Mouse (Mus musculus): ENCODE data around the gene Rab8a.
"Not testable (repeated sequence)": the region's sequence is repeated elsewhere in the genome, so short reads cannot be mapped to it uniquely, and the experiment has no call there.

Rab8a gene

DNA sequence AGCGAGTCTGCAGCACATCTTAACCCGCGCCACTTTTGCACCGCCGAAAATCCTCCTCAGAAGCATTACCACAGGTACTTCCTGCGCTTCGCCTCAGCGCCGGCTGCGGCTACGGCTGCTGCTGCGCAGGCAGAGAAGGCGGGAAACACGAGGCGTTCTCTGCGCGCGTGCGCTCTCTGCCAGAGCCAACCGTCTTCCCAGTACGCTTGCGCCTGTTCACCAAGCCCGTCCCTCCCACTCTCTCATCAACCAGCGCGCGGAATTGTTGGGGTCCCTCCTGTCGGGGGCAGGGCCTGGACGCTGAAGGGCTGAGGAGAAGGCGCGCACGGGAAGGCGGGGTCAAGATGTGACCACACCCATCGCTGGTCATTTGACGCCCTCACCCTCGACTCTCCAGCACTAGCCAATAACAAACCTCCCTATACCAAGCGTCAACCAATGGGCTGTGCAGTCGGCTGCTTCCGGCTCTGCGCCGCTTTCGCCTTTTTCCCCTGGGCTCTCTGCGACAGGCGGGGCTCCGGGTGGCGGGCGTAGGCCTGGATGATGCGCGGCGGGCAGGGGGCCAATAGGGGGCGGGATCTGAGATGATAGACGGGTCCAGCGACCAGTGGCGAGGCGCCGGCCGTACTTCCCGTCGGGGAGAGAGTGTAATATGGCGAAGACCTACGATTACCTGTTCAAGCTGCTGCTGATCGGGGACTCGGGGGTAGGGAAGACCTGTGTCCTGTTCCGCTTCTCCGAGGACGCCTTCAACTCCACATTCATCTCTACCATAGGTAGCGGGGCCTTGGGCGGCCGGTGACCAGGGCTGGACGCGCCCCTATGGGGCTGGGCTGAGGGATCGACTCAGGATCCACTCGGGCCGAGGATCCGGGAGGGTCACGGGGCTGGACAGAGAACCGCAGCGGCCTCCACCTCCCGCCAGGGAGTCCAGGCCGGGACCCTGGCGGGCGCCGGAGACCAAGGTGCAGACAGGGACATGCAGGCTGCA is at the start of gene Rab8a:
TSS of gene Rab8a (plus strand) at position 494 of the 991 bp plus-strand sequence.
- DNase-seq = peak; percentile 100

DNA sequence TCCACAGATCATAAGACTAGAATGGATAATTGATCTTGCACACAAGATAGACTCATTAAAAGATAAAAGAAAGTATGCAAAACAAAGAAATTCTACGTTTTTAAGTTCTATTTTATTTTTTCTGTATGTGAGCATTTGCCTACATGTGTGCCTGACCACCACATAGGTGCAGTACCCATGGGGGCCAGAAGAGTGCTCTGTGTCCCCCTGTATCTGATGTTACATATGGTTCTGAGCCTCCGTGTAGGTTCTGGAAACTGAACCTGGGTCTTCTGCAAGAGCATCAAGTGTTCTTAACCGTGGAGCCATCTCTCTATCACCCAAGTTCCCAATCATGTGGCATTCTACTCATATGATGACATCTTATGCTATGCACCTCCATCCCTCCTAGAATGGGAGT is 48.5 kb upstream of the Rab8a start:
- no peak for DNase-seq

DNA sequence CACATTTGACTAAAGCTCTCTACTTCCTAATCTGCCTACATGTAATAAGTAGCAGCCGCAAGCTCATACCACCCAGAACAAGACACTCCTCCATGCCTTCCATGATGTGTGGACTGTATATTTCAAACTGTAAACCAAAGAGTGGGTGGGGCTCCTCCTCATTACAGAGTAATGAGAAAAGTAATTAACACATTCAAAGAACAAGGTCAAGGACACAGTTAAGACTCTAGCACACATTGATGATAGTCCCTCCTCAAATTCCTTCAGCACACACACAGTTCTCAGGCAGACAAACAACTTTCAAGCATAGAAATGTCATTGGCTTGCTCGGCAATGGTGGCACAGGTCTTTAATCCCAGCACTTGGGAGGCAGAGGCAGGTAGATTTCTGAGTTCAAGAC is 45.8 kb upstream of the Rab8a start:
- DNase-seq = no peak

DNA sequence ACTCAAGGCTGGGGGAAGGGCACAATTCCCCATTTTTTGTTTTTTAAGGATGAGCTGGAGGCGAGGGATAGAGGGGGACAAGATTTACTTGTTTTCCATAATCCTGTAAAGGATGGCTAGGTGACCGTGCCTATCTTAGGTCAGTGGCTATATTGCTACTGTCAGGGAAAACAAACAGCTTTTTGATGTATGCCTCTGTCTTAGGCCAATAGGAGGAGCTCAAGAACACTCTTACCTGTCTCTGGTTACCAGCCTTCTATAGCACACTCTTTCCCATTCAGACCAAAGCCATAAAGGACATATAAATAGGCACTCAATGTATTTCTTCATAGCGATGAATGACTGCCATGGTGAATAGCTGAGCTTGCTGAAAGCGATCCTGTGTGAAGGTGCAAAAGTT is 42.4 kb upstream of the Rab8a start:
- DNase-seq = no peak

DNA sequence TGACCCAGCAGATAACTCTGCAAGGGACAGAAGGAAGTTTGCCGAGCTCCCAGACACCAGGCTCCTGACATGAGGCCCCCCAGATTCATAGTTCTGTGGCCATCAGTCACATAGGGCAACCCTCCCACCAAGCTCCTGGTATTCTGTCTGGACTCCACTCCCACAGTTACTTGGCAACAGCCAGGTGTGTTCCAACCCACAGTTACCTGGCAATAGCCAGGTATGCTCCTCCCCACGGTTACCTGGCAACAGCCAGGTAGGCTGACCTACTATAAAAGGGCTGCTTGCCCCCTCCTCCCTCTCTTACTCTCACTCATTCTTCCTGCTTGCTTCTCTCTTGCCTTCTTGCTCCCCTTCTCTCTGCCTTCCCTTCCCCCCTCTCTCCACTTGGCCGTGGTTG is 39.5 kb upstream of the Rab8a start:
- not testable (repeated sequence) for DNase-seq

DNA sequence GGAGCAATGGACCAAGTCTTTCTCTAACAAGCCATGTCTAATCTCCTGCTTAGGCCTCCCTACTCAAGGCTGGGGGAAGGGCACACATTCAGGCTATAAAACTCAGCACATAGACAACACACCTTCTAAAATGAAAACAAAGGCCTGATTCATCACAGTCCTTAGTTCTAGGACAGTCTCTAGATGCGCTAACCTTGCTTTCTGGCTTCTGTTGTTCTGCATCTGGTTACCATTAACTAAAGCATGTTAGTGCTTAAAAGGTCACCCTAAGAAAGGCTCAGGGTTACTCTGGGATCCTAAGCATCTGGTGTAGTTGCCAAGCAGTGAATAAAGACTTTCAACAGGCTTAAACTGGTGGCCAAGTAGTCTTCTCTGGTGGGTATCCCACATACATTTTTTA is 39.0 kb upstream of the Rab8a start:
- no peak for DNase-seq

DNA sequence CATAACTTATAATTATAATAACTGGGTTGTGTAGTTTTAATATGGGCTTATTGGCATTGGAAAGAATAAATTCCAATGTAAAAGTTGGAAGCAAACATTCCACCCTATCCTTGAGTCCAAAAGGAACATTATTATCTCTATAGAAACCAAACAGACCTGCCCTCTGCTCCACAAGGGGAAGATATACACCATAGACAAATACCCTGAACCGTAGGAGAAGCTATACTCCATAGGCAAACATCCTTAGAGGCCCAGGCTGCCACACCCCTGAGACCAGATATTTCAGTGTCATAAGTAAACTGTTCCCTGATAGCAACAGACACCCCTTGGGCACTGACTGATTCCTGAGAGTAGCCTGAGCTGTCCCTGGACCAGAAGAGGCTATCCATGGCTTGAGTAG is 33.2 kb upstream of the Rab8a start:
- DNase-seq = no peak

DNA sequence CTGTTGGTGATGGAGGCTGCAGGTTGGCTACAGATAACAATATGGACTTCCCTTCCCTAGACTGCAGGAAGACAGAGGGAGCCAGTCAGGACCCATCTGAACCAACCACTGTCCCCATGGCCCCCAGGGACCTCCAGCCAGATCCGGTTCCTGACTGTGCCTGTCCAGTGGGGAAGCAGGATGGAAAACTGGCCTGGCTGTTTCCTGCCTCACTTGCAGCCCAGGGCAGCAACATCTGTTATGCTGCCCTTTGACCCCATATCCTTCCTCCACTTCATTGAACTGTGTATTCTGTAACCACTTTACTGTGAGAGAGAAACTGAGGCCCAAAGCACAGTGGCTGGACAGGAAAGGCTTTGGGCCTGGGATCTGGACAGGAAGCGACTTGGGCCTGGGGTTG is 29.7 kb upstream of the Rab8a start:
- peak; percentile 28 for DNase-seq

DNA sequence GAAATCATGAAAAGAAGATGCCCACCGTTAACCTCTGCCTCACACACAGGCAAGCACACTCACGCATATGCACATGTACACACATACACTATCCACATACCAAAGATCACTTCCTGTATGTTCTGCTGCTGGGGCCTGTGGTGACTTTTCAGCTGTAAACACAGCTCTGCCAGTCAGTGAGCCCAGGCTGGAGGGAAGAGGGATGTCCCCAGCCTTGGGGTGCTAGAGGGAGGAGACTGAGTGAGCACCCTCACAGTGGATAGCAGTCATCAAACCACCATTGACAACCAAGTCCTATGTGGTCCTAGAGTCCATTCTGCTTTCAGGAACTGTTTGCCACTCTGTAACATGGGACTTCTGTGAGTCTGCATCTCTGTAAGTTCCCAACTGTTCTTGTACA is 29.1 kb upstream of the Rab8a start:
- DNase-seq = no peak

DNA sequence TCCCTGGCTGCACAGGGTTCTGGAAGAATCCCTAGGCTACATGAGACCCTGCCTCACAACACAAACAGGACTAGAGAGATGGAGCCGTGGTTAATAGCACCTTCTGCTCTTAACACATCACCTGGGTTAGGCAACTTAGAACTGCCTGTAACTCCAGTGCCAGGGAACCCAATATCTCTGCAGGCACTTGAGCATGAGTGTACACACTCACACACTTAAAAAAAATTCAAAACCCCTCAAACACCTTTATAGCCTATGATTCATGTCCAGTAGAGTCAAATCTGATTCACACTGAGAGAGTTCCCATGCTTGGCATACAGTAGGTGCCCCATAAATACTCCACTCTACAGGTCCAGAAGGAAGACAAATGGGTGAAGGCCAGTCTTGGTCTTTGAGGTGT is 28.6 kb upstream of the Rab8a start:
- DNase-seq = no peak

DNA sequence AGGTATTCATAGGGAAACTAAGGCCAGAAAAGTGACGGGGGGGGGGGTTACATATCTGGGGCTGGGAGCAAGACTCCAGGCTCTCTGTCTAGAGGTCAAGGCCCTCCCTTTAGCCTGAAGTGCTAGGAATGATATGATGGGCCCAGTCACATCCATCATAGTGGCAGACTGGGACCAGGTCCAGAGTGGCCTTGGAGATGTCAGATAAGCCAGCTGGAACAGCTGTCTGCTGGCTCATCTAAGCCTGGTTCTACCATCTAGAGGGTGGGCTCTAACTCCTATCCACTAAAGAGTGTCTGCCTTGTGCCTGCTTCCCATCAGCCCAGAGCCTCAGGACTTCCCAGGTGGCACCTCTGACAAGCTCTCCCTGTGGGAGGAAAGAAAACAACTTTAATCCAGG is 28.1 kb upstream of the Rab8a start:
- peak; percentile 22 for DNase-seq

DNA sequence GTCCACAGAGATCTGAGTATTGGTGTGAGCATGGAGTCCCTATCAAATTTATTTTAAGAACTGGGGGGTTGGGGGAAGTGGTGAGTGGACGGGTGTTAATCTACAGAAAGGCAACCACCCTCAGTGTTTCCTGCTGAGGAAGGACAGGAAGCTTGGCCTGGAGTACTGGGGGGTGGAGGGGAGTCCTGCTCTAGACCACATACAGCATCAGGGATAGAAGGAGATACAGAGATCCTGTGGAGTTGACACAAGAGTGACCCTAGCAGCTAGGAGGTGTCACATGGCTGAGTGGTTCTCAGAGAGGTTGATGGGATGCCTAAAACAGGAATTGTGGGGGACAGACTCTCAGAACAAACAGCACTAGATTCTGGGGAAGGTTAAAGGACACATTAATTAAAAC is 27.5 kb upstream of the Rab8a start:
- DNase-seq = no peak

DNA sequence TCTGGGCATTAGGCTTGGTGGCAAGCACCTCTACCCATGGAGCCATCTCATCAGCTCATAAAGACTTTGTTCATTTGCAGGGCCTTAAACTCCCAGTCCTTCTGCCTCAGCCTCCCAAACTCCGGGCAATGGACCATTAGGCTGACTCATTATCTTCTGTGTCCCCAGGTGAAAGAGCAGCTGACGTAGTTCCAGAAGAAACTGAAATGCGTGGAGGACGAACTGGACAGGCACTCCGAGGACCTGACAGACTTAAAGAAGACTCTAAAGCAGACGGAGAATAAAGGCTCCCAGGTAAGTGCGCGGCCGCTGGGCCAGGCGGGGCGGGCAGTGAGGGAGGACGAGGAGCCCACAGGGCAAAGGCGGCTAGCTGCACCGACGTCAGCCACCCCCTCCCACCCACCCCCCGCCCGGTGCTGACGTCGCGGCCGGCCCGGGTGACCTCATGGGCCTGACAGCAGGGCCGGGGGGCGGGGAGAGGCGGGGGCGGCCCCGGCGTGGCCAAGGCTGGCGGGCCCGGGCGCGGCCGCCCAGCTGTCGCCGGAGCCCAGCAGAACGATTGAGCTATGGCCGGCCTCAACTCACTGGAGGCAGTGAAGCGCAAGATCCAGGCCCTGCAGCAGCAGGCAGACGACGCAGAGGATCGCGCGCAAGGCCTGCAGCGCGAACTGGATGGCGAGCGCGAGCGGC is 26.1 kb upstream of the Rab8a start, which contains the start of gene Tpm4:
TSS of gene Tpm4 (plus strand) at position 220 of the 690 bp plus-strand sequence.
- peak; percentile 80 for DNase-seq

DNA sequence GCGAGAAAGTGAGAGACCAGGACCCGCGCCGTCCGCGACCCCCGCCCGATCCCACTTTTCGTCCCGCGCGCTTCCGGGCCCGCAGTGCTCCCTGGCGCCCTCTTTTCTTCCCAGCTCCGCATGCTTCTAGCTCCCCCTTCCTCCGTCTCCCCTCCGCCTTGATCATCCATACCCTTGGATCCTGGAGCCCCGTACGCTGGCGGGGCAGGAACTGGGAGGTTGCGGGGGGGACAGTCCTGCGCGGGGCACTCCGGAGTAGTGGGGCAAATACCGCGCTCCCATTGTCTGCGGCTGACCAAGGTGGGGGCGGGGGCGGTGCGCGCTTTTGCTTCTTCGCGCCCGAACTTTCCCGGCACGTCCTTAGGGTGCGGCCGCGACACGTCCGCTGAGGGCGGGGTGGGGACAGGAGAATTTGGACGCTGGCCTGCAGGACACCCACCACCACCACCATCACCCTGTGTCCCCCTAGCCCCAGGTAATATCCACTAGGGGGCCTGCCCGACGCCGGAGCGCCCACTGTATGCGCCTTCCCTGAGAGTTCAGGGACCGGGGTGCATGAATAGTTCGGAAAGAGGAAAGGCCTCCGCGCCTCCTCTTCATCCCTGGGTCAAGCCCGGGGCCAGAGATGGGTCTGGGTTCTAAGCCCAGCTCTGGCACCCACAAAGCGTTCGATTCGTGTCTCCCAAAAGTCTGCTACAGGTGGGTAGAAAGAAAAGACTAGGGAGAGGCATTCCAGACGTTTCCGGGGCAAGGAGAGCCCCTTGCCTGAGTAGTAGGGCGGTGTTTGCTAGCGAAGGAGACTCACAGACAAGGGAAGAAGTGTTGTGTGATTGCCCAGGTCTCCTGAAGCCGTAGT is 25.3 kb upstream of the Rab8a start:
- peak; percentile 58 for DNase-seq

DNA sequence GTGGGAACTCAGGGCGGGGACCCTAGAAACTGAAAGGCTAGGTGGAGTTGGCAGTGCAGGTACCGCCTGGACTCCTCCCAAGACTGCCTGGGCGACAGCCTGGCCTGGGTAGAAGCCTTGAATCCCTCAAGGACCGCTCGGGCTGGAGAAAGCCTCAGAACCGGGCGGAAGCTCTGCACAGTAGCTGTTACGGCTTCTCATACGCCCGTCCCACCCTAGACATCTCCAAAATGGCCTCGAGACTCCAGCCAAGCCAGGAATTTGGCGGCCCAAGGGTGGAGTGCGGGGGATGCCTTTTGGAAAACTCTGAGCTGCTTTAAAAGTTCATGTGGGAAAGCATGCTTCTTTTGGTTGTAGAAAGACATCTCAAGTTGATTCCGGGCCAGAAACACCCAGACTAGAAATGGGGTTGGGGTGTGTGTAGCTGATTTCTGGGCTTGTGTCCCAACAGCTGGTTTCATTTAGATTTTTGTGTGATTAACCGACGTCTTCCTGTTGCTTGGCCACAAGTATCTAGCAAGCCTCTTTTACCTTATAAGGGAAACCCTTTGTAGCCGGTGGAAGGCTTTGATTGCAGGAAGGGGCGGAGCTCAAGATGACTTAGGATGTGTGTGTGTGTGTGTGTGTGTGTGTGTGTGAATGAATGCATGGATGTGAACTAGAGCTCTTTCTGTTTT is 24.6 kb upstream of the Rab8a start:
- peak; percentile 62 for DNase-seq

DNA sequence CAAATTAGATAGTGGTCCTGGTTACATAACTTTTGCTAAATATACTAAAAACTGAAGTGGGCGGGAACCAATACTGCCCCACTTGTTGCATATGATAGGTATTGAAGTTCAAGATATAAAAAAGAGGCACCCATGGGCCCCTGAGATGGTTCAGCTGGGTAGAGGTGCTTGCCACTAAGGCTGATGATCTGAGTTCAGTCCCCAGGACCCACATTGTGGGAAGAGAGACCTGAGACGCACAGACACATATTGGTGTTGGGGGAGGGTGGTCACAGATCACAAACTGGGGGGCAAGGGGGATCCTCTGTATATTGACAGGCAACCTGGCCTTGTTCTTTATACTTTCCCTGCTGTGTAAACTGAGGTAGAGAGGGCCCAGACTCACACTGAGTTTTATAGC is 23.6 kb upstream of the Rab8a start:
- no peak for DNase-seq

DNA sequence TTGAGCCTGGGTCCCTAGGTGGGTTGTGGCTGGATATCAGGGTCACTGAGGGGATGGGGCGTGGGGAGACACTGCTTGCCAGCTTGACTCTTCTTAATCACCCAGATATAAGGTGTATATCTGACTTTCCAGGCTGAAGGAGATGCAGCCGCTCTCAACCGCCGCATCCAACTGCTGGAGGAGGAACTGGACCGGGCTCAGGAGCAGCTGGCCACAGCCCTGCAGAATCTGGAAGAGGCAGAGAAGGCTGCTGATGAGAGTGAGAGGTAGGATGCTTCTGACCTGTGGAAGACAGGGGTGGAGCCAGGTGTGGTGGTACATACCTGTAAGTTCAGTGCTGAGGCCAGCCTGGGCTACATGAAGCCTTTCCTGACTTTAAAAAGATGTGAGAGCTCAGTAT is 22.5 kb upstream of the Rab8a start:
- DNase-seq = no peak

DNA sequence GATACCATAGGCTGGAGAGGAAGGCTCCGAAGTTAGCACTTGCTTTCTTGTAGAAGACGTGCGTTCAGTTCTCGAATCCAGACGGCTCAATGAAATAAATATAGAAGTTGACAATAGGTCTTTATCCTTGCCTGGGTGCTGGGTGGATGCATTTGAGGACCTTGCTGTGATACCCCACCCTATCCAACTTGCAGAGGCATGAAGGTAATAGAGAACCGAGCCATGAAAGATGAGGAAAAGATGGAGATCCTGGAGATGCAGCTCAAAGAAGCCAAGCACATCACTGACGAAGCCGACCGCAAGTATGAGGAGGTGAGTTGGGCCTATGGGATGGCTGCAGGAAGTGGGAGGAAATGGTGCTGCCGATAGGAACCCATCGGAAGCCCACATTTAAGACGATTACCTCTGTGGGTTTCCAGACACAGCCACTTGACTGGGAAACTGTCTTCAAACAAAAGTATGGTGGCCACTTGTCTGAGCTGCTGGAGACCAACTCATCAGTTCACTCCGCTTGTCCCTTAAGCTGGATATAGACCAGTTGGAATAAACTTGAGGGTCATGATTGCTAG is 17.7 kb upstream of the Rab8a start:
- no peak for DNase-seq

DNA sequence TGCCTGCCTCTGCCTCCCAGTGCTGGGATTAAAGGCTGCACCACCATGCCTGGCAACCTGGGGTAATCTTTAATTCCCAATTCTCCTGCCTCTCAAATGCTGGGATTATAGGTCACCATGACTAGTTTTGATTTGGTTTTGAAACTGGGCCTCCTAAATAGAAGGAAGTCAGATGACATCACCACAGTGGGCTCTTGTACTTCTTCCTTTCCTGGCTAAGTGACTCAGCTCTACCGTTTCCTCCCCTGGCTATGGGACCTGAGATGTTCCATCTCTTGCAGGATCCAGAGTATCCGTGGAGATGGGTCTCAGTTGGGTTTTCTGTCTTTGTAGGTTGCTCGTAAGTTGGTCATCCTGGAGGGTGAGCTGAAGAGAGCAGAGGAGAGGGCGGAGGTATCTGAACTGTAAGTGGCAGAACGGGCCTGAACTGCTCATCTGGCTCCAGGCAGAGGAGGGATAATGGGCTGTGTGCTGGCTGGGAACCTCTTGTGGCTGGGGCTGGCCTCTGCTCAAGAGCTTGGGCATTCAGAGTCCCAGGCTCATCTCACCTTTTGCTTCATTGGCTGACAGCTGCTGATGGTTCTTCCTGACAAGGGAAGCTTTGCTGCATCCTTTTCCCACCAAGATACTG is 16.5 kb upstream of the Rab8a start:
- no peak for DNase-seq

DNA sequence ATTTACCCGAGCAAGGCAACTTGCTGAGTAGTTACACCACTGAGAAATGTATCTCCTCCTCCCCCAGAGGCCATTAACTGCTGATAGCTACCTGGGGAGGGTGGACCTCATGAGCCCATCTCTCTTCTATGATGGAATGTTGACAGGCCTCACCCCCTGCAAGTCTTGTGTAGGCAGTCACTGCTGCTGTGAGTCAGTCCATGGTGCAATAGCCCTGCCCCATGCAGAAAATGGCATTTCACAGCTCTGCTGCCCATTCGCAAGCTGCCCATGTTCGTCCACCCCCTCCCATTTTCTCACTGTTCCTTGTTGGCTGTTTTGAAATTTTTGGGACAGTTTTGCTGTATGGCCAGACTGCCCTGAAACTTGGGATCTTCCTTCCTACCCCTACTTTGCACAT is 15.5 kb upstream of the Rab8a start:
- no peak for DNase-seq

DNA sequence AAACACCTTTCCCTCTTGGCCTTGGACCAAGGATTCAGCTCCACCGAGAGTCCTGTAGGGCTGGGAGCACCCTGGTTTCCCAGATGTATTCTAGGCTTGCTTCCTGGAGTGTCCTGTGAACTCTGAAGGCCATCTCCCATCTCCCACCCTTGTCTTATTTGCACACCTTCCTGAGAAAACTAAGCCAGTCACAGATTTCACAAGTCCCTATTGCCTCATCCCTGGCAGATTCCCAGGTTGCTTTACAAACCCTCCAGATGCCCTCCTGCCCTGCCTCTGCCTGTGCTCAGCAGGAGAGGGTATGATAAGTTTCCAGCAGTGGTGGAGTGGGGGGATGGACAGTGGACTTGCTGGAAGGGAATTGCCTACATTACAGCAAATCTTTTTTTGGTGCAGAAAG is 14.9 kb upstream of the Rab8a start:
- DNase-seq = no peak

DNA sequence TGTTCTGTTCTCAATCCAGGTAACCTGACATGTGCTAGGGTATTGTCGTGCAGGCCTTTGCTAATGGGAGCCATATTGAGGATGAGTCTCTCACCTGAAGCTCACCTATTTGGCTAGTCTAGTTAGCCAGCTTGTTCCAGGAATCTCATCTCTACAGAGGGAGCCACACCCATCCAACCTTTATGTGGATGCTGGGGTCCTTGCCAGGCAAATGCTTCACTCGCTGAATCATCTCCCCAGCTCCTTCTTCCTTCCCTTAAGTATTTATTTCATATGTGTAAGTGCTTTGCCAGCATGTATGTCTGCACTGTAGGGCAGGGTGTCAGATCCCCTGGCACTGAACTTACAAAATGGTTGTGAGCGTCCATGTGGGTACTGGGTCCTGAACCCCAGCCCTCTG is 14.4 kb upstream of the Rab8a start:
- DNase-seq = no peak

Measured in kidney, adult 18-20 months (tissue).